Mouse (Mus musculus) neural tube, embryonic 10.5 days (tissue): ENCODE results near the gene Atp9a.
A peak's percentile ranks its signal among the peaks of the same experiment; 100 is the strongest.
"Not testable (repeated sequence)": the region's sequence is repeated elsewhere in the genome, so short reads cannot be mapped to it uniquely, and the experiment has no call there.

Experiments
- DNase-seq: peaks from one replicate; pipeline ENCODE4 v3.0.0-alpha.2; 2017; ENCODE audit warnings: low spot score; ENCODE audit errors: extremely low spot score

The Atp9a gene

DNA sequence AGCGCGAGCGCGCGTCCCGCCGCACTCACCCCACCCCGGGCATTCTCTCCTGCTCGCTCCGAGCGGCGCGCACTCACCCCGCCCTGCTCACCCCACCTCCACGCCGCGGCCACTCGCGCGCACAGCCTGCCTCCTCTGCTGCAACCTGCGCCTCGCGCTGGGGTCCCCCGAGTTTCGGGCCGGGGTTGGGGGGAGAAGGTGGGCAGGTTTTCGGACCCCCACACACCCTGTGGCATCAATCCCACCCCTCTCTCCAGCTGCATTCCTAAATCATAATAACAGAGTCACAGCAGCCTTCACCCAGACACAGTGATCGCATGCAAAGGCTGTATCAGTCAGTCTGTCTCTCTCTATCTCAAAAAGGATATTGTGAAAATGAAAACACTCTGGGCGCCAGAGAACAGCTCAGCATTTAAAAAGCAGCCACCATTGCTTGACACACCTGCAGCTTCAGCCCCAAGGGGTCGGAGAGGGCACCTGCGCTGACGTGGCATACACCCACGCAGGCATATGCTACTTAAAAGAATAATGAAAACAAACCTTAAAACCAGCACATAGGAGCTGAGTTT lies at the start of gene Atp9a:
Gene Atp9a (minus strand): TSS at position 351 of the 569 bp plus-strand sequence.
- peak; percentile 62 for DNase-seq

DNA sequence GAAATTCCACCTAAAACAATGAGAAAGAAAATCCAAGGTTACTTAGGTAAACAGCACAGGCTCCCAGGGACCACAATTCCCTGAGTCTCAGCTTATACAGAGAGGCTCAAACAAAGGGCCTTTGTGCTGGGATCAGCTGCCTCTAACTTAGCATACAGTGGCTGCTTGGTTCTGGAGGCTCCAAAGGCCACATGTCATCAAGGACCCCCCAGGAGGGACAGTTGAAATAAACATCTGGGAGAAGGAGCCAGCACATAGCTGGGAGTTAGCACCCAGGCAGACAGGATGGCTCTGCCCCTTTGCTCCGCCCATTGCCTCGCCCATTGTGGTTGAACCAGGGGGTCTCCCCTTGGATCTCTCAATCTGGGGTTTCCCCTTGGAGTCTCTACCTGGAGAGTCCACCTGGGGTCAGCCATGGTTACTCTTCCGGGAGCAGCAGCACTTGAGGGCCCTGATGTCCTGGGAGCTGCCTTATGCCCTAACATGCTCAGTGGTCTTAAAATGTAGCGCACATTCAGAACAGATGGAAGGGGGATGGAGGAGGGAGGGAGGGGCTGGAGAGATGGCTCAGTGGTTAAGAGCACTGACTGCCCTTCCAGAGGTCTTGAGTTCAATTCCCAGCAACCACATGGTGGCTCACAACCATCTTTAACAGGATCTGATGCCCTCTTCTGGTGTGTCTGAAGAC lies 49.0 kb upstream of the Atp9a start:
- peak; percentile 47 for DNase-seq

DNA sequence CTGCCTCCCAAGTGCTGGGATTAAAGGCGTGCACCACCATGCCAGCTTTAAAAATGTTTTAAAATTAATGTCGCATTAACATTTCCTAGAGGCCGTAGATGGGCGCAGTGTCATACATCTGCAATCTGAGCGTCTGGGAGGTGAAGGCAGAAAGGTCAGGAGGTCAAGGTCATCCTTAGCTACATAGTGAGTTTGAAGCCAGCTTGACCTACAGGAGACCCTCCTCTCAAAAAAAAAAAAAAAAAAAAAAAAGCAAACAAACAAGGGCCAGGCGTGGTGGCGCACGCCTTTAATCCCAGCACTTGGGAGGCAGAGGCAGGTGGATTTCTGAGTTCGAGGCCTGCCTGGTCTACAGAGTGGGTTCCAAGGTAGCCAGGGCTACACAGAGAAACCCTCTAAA lies 44.0 kb upstream of the Atp9a start:
- DNase-seq, result no peak

DNA sequence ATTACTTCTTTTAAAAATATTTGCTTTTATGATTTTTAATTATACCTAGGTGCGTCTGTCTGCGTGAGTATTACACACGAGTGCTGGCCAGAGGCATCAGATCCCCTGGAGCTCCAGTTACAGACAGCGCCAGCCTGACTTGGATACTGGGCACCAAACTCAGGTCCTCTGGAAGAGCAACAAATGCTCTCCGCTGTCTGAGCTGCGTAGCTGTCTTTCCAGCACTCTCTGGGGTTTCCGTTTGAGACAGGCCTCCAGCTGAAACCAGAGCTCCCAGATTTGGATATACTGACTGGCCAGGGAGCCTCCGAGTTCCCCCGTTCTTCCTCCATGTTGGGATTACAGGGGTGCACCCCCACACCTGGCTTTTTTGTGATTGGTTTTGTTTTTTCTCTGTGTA lies 38.4 kb upstream of the Atp9a start:
- DNase-seq, result no peak

DNA sequence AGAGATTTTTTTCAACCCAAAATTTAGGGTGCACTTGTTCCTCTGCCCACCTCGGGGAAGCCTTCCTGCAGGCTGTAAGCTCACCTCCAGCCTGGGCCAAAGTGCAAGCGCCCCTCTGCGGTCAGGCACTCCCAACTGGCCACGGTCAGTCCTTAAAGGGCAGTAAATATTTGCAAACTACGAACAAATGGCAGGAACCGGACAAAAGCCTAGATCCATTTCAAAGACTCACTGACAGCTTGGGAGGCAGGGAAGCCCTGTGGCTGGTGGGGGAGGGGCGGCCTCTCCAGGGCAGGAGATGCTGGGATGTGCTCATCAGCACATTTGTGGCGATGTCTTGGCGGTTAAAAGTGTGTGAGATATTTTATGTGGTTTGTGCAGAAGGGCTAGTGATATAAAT lies 37.8 kb upstream of the Atp9a start:
- peak; percentile 50 for DNase-seq

DNA sequence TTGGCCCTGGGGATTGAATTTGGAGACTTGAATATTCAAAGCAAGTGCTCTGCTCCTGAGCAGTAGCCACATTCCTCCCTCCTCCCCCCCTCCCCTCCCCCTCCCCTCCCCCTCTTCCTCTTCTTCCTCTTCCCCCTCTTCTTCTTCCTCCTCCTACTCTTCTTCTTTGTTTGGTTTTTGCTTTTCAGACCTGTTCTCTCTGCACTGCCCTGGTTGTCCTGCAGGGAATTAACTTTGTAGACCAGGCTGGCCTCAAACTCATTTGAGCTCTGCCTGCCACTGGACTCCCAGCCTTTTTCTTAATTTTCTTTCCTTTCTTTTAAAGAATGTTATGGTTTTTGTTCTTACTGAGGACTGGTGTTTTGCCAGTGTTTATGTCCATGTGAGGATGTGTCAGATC lies 35.3 kb upstream of the Atp9a start:
- no peak for DNase-seq

DNA sequence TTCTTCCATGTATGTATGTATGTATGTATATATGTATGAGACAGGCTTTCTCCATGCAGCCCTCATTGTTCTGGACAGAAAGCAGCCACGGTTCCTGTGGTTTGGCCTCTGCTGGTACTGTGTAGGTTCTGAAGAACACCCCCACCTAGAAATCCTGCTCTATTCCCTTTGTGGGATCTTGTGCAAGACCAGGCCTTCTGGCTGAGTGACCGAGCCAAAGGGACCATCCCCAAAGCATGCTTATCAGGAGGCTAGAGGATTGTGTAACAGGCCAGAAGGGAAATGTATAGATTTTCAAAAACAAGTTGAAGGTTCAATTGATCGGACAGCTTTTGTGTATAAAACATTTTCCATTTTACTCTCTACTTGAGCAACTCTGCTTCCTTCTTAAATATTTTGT lies 34.0 kb upstream of the Atp9a start:
- DNase-seq, result no peak

DNA sequence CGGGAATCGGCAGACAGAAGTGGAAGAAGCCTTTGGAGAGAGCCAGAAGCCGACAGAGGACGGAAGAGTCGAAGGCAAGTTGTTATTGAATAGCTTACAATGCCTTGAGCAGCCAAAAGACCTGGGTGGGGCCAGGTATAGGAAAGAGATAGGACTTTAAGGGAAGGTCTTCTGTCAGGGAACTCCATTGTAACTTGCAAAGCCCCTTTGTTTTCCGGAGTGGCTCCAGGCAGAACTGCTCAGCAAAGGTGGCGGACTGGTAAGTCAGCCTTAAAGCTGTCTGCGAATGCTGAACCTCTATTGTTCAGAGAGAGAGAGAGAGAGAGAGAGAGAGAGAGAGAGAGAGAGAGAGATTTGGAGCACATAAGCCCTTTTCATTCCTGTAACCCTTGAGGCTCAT lies 27.1 kb upstream of the Atp9a start:
- DNase-seq, result no peak

DNA sequence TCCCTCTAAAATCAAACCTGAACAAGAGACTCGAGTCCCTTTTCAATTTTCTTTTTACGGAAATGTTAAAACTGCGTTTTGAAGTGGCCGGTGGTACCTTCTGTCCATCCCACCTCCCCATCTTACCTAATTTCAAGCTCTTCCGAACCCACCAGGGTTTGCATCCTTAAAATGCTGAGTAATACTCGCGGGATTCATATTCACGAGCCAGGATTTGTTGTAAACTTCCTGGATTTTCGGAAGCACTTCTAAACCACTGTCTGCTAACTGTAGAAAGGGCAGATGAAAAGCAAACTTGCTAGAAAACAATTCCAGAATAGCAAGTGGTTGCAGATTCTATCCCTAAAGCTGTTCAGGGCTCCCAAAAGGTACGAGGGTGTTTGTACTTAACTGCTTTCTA lies 25.4 kb upstream of the Atp9a start, which contains the start of gene Sall4:
Gene Sall4 (minus strand): TSS at position 362 of the 400 bp plus-strand sequence.
- DNase-seq, result no peak

DNA sequence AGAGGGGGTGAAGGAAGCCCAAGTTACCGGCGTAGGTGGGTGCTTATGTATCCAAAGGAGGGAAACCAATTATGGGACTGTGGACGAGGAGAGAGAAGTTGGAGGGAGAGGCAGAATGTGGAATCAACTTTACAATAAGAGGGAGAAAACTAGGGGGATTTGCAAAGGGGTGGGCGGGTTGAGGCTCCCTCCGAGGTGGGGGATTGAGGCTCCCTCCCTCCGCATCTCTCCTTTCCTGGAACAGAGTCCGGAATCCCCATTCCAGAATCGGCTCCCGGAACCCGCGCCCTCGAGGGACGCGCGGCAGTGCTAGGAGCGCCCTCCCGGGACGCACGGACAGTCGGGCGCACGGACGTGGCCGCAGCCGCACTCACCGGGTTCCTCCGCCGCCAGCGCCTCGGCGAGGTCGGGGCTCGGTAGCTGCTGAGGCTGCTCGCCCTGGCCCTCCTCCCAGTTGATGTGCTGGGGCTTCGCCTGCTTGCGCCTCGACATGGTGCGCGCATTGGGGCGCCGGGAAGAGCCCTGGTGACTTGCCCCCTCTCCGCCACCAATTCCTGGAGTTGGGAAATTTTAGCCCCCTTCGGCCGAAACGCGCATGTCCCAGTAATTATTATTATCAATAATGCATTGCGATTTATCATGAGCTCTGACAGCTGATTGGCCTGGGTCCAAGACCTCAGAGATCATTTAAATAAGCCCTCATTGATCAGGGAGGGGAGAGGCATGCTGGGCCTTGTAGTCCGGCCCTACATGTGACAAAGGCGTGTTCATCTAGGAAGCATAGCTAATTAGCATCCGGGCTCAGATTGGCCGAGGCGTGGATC lies 24.5 kb upstream of the Atp9a start:
- peak; percentile 85 for DNase-seq

DNA sequence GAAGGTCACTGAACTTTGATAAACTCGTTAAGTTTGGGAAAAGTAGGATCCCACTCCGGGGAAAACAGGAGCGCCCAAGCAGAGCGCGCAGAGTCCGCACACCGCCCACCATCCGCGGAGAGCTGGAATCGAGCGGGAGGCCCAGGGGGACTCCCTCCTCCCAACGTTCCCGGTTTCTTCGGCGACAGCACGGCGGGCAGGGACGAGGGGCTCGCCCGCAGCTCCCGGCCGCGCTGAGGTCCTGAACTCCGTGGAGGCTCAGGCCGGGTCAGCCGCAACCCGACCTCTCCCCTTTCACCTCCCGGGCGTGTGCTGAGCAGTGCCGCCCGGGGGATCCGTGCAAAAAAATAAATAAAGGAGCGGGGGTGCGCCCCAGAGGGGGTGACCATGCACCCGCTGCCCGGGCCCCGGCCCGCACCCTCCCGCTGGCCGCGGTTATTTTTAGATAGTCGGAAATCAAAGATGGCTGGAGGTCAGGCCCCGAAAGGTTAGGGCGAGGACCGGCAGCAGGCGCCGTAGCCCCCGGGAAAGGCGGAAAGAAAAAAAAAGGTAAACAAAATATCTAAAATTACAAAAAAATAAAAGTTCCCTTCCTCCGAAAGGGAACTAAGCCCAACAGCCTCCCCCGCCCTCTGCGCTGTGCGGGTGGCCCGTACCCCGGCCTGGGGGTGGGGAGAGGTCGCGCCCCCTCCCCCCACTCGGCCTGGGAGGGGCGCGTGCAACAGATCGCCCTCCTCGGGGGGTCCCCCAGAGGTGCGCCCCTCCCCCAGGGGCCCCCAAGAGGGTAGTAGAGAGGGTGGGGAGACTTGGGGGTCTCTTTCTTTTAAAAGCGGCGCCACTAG lies 23.7 kb upstream of the Atp9a start:
- peak; percentile 78 for DNase-seq

DNA sequence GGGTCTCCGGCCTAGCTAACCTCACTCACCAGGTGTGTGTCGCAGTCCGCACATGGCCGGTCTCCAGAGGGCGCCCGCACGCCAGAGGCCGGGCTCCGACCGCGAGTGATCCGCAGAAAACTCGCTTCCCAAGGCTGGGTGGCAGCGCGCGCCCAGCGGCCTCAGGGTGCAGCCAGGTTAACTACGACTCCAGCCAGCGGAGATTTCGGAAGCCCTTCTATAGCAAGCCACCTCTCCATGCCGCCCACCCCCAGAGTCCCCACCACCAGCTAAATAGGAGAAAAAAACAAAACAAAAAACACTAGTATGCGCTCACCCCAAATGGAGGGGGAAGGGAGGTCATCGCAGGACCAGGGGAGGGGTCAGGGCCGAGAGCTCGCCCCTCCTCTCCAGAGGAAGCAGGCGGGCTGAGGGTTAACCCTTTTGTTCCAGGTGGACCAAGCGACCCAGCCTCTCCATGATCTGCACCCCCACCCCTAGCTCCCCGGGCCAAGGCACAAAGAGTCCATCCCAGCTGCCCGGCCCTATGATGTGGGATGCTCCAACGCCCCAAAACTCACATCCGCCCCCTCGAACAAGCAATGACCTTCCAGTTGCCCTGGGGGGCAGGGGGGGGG lies 23.0 kb upstream of the Atp9a start:
- DNase-seq, result peak; percentile 81

DNA sequence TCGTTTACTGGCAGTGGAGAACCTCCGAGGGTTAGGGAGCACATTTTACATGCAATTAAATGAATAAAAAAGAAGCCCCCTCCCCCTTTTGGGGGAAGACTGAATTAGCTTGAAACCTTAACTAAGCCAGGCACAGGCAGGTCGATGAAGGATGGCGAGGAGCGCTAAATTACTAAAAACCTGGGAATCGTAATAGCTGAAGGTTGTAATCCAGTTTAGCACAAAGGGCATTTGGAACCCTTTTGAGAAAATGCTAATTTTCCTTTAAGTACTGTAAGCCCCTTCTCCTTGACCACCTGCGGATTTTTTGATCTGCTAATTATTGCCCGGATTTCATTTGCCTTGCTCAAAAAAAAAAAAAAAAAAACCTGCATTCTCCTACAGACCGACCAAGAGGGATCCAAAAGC lies 22.3 kb upstream of the Atp9a start:
- no peak for DNase-seq

DNA sequence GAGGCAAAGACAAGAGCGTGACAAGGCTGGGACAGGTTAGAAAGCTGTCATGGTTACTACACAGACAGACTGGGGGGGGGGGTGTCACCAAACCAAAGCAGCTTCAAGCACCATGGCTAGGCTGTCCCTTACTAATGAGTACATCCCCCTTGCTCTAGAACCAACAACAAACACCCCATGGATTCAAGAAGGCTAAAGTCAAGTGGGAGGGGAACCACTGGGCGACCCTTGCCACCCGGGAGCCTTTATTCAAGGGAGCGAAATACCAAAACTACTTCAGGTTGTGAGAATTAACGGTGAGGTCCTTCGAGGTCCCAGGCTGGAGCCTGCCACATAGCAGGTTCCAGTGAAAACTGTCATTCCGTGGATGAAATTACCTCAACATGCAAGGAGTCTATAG lies 21.6 kb upstream of the Atp9a start:
- no peak for DNase-seq

DNA sequence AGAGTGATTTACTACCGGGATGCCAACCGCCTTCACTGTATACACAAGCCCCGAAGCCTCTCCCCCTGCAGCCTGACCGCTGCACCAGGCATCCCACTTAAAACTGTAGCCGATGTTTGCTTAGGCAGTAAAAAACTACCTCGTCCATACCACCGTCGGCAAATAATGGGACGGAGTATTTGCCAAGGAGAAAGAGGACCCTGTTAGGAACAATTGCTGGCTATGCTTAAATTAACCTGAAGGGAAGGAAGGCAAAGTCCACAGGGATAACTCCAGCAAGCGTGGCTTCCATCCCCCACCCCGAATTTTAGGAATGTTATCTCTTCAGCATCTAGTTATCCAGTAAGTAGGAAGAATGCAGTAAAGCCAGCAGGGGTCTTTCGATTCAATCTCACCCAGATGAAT lies 20.2 kb upstream of the Atp9a start:
- peak; percentile 43 for DNase-seq

DNA sequence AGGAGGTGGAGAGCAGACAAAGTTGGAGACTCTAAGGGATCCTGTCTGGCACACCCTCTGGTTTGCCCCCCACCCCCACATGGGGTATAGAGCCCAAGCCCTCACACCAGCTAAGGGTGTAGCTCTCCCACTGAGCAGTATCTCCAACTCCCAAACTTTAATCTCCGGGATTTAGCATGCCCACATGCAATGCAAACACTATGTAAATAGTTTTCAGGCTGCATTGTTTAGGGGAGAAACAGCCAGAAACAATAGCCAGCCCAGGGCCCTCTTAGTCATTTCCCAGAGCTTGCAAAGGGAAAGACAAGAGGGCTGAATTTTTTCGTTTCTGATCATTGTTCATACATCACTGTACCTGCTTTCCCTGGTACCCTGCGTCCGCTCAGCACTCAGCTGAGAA lies 19.7 kb upstream of the Atp9a start:
- DNase-seq, result no peak

DNA sequence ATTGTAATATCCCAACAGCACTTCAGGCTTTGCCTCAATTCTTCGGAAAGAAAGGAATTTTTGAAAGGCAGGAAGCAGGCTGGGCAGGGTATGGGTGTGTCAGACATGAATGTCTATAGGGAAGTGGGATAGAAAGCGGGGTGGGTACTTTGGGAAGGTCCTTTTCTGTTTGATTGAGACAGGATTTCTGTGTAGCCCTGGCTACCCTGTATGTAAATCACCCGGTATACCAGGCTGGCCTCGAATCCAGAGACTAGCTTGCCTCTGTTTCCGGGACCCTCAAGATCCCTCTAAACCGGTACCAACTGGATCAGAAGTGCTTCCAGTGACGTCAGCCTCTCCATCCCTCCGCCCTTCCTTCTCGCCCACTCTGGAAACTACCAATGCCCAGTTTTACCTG lies 18.9 kb upstream of the Atp9a start:
- DNase-seq, result no peak

DNA sequence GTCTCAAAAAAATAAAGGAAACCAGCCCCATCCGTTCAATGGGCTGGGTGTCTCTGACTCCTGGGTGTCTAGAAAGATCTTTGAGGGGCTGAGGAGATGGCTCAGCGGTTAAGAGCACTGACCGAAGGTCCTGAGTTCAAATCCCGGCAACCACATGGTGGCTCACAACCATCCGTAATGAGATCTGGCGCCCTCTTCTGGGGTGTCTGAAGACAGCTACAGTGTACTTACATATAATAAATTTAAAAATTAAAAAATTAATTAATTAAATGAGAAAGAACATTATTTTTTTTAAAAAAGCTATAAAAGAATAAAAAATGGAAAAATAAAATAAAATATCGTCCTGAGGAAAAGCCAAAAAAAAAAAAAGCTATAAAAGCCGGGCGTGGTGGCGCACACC lies 2.2 kb upstream of the Atp9a start:
- not testable (repeated sequence) for DNase-seq

DNA sequence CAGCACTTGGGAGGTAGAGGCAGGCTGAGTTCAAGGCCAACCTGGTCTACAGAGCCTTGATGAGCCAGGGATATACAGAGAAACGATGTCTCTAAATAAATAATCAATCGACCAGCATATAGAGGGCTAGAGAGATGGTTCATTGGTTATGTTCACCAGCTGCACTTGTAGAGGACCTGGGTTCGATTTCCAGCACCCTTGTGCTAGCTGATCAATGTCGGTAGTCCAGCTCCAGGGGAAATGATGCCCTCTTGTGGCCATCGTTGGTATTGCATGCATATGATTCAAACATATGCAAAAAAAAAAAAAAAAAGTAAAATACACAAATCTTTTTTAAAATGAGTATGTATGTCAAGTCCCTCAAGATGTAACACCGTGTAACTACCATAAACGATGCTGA lies 440 bp upstream of the Atp9a start:
- peak; percentile 65 for DNase-seq

DNA sequence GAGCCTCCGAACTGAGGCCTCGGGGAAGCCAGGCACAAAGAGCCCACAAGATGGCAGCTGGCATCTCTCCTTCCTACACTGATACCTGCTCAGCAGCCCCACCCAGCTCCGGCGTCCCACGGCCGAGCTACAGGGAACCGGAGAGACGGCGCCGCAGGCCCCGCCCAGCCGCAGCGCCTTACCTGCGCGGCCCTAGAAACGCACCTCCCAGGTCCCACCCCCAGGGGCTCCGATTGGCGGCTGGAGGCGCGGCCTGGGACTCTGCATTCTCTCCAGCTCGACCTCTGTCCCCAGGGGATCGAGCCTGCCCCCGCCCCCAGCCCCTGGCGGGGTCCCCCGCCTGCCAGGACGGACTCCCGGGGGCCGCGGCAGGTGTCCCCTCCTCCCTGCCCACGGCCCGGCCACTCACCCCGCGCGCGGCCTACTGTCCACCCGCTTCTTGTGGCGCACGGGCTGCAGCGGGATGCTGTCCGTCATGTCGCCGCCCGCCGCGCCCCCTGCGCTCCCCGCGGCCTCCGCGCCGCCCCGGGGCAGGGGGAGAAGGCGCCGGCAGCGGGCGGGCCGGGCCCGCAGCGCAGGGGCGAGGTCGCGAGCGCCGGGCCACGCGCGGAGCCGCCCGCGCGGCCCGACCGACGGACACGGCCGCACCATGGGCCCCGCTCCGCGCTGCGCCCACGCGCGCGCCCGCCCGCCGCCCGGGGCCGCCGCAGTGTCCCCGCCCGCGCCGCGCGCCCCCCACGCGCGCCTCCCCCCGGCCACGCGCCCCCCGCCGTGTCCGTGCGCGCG lies 743 bp downstream of the Atp9a start:
- peak; percentile 78 for DNase-seq
